Mouse (Mus musculus): ENCODE results near the gene Slc2a9. TPM values are rescaled to one million over a fixed set of nuclear protein-coding genes. Genes with fewer than 3 reads are reported as not detected.
A peak's percentile ranks its signal among the peaks of the same experiment; 100 is the strongest.

The Slc2a9 gene
- polyA plus RNA-seq, 1 experiment from 2014 or later: 0.62 TPM

- ATAC-seq (ENCODE audit: low FRiP score, low TSS enrichment) (no peak), DNase-seq (ENCODE audit: low spot score) (no peak)
- Histone ChIP-seq H3K36me3 (ENCODE audit: control insufficient read depth, insufficient read depth, low read length) (no peaks in the 10 kb centered on the region), H3K4me1 (replicated peaks; ENCODE audit: control insufficient read depth, insufficient read depth) (no peaks in the 10 kb centered on the region), H3K27ac (replicated peaks) (no peak overlapping the region), H3K9me3 (ENCODE audit: control insufficient read depth, low read length) (no peaks in the 10 kb centered on the region), H3K4me2 (replicated peaks; ENCODE audit: low read depth) (no peak overlapping the region), H3K27me3 (ENCODE audit: control insufficient read depth, insufficient read depth, low read length) (no peaks in the 10 kb centered on the region), H3K4me3 (ENCODE audit: low read depth, low read length) (no peak overlapping the region), H3K9ac (ENCODE audit: low read length) (no peak overlapping the region)
- peak; percentile 35; the same call in 1 of the 2 replicates for TF ChIP-seq CTCF (IDR thresholded peaks at IDR 0.05; ENCODE audit: low read depth)
- no peak for TF ChIP-seq EP300 (optimal IDR thresholded peaks at IDR 0.05)
- 94% methylated on average over 11 of the region's 11 CpGs for WGBS
These were observed 66.3 kb downstream of the Slc2a9 start for GRCm38 (mm10) chr5:38436681-38437080.

- Histone ChIP-seq H3K4me2 (replicated peaks; ENCODE audit: low read depth) (no peak overlapping the region), H3K27me3 (ENCODE audit: control insufficient read depth, insufficient read depth, low read length) (no peaks in the 10 kb centered on the region), H3K27ac (replicated peaks) (no peak overlapping the region), H3K4me1 (replicated peaks; ENCODE audit: control insufficient read depth, insufficient read depth) (no peaks in the 10 kb centered on the region), H3K4me3 (ENCODE audit: low read depth, low read length) (no peak overlapping the region), H3K9ac (ENCODE audit: low read length) (no peak overlapping the region), H3K36me3 (ENCODE audit: control insufficient read depth, insufficient read depth, low read length) (no peaks in the 10 kb centered on the region), H3K9me3 (ENCODE audit: control insufficient read depth, low read length) (no peaks in the 10 kb centered on the region)
- no peak for DNase-seq (ENCODE audit: low spot score)
- TF ChIP-seq CTCF (IDR thresholded peaks at IDR 0.05; ENCODE audit: low read depth) (no peak), EP300 (optimal IDR thresholded peaks at IDR 0.05) (no peak)
- WGBS: 42% methylated on average over 3 of the region's 3 CpGs
- ATAC-seq (ENCODE audit: low FRiP score, low TSS enrichment): no peak
These were observed 68.1 kb downstream of the Slc2a9 start for GRCm38 (mm10) chr5:38434875-38435274.

GRCm38 (mm10) chr5:38431201-38431600 lies 71.7 kb downstream of the Slc2a9 start:
- 74% methylated on average over 7 of the region's 7 CpGs for WGBS
- no peak overlapping the region for H3K4me3 ChIP-seq (ENCODE audit: low read depth, low read length)
- no peak overlapping the region for H3K27ac ChIP-seq (replicated peaks)
- DNase-seq (ENCODE audit: low spot score): no peak
- H3K9me3 ChIP-seq (ENCODE audit: control insufficient read depth, low read length): no peaks in the 10 kb centered on the region
- no peaks in the 10 kb centered on the region for H3K27me3 ChIP-seq (ENCODE audit: control insufficient read depth, insufficient read depth, low read length)
- H3K36me3 ChIP-seq (ENCODE audit: control insufficient read depth, insufficient read depth, low read length): no peaks in the 10 kb centered on the region
- no peak for ATAC-seq (ENCODE audit: low FRiP score, low TSS enrichment)
- H3K4me2 ChIP-seq (replicated peaks; ENCODE audit: low read depth): no peak overlapping the region
- no peaks in the 10 kb centered on the region for H3K4me1 ChIP-seq (replicated peaks; ENCODE audit: control insufficient read depth, insufficient read depth)
- TF ChIP-seq EP300 (optimal IDR thresholded peaks at IDR 0.05) (no peak), CTCF (IDR thresholded peaks at IDR 0.05; ENCODE audit: low read depth) (no peak)
- H3K9ac ChIP-seq (ENCODE audit: low read length): no peak overlapping the region

- Histone ChIP-seq H3K4me2 (replicated peaks; ENCODE audit: low read depth) (no peak overlapping the region), H3K9me3 (ENCODE audit: control insufficient read depth, low read length) (no peaks in the 10 kb centered on the region), H3K36me3 (ENCODE audit: control insufficient read depth, insufficient read depth, low read length) (no peaks in the 10 kb centered on the region), H3K4me3 (ENCODE audit: low read depth, low read length) (no peak overlapping the region), H3K9ac (ENCODE audit: low read length) (no peak overlapping the region), H3K27me3 (ENCODE audit: control insufficient read depth, insufficient read depth, low read length) (no peaks in the 10 kb centered on the region), H3K4me1 (replicated peaks; ENCODE audit: control insufficient read depth, insufficient read depth) (no peaks in the 10 kb centered on the region), H3K27ac (replicated peaks) (no peak overlapping the region)
- TF ChIP-seq CTCF (IDR thresholded peaks at IDR 0.05; ENCODE audit: low read depth) (no peak), EP300 (optimal IDR thresholded peaks at IDR 0.05) (no peak)
- ATAC-seq (ENCODE audit: low FRiP score, low TSS enrichment): no peak
- 51% methylated on average over 6 of the region's 6 CpGs for WGBS
- no peak for DNase-seq (ENCODE audit: low spot score)
These were observed 73.8 kb downstream of the Slc2a9 start for GRCm38 (mm10) chr5:38429106-38429505.

- ATAC-seq (ENCODE audit: low FRiP score, low TSS enrichment) (no peak), DNase-seq (ENCODE audit: low spot score) (no peak)
- H3K27me3 ChIP-seq (ENCODE audit: control insufficient read depth, insufficient read depth, low read length): no peaks in the 10 kb centered on the region
- H3K9ac ChIP-seq (ENCODE audit: low read length): no peak overlapping the region
- no peak overlapping the region for H3K4me2 ChIP-seq (replicated peaks; ENCODE audit: low read depth)
- H3K4me1 ChIP-seq (replicated peaks; ENCODE audit: control insufficient read depth, insufficient read depth): no peaks in the 10 kb centered on the region
- H3K27ac ChIP-seq (replicated peaks): no peak overlapping the region
- H3K36me3 ChIP-seq (ENCODE audit: control insufficient read depth, insufficient read depth, low read length): no peaks in the 10 kb centered on the region
- H3K9me3 ChIP-seq (ENCODE audit: control insufficient read depth, low read length): no peaks in the 10 kb centered on the region
- WGBS: 67% methylated on average over 5 of the region's 5 CpGs
- no peak overlapping the region for H3K4me3 ChIP-seq (ENCODE audit: low read depth, low read length)
- TF ChIP-seq EP300 (optimal IDR thresholded peaks at IDR 0.05) (no peak), CTCF (IDR thresholded peaks at IDR 0.05; ENCODE audit: low read depth) (no peak)
These were observed 75.2 kb downstream of the Slc2a9 start for GRCm38 (mm10) chr5:38427757-38428156.

GRCm38 (mm10) chr5:38425569-38425968 lies 77.4 kb downstream of the Slc2a9 start:
- H3K9ac ChIP-seq (ENCODE audit: low read length): no peak overlapping the region
- H3K27me3 ChIP-seq (ENCODE audit: control insufficient read depth, insufficient read depth, low read length): no peaks in the 10 kb centered on the region
- no peak overlapping the region for H3K27ac ChIP-seq (replicated peaks)
- H3K4me2 ChIP-seq (replicated peaks; ENCODE audit: low read depth): no peak overlapping the region
- DNase-seq (ENCODE audit: low spot score): no peak
- no peaks in the 10 kb centered on the region for H3K9me3 ChIP-seq (ENCODE audit: control insufficient read depth, low read length)
- H3K4me1 ChIP-seq (replicated peaks; ENCODE audit: control insufficient read depth, insufficient read depth): no peaks in the 10 kb centered on the region
- no peak for ATAC-seq (ENCODE audit: low FRiP score, low TSS enrichment)
- TF ChIP-seq EP300 (optimal IDR thresholded peaks at IDR 0.05) (no peak), CTCF (IDR thresholded peaks at IDR 0.05; ENCODE audit: low read depth) (no peak)
- no peaks in the 10 kb centered on the region for H3K36me3 ChIP-seq (ENCODE audit: control insufficient read depth, insufficient read depth, low read length)
- H3K4me3 ChIP-seq (ENCODE audit: low read depth, low read length): no peak overlapping the region
- 82% methylated on average over 6 of the region's 6 CpGs for WGBS
